Mouse (Mus musculus) cerebellum, adult (tissue): ENCODE results near the gene Pyroxd2.
"Not testable (repeated sequence)": the region's sequence is repeated elsewhere in the genome, so short reads cannot be mapped to it uniquely, and the experiment has no call there.

ENCODE experiments used
- ATAC-seq: cut with Nextera tagmentation; 2 replicates; pipeline ENCODE4 v1.9.2; 2017; ENCODE audit warnings: mild to moderate bottlenecking, moderate library complexity, mixed read lengths; ENCODE audit not compliant: insufficient number of reproducible peaks, low FRiP score, low TSS enrichment

Pyroxd2 gene

GRCm38 (mm10) chr19:42752363-42752931 is at the start of gene Pyroxd2:
Pyroxd2 (minus strand) TSS chr19:42752775.
- peak; percentile 43; the same call in 1 of the 2 replicates for ATAC-seq

- no peak for ATAC-seq
Measured at GRCm38 (mm10) chr19:42797866-42798265, 45.3 kb upstream of the Pyroxd2 start.

- no peak for ATAC-seq
Measured at GRCm38 (mm10) chr19:42795801-42796200, 43.2 kb upstream of the Pyroxd2 start.

- peak; percentile 81 for ATAC-seq
Measured at GRCm38 (mm10) chr19:42794914-42795613, 42.5 kb upstream of the Pyroxd2 start.

GRCm38 (mm10) chr19:42788311-42788710 is 35.7 kb upstream of the Pyroxd2 start:
- no peak for ATAC-seq

- ATAC-seq: no peak
Measured at GRCm38 (mm10) chr19:42785562-42786220, 33.1 kb upstream of the Pyroxd2 start.

- no peak for ATAC-seq
Measured at GRCm38 (mm10) chr19:42785129-42785528, 32.6 kb upstream of the Pyroxd2 start.

GRCm38 (mm10) chr19:42780156-42780538 is 27.6 kb upstream of the Pyroxd2 start:
- not testable (repeated sequence) for ATAC-seq

- ATAC-seq: peak; percentile 89
Measured at GRCm38 (mm10) chr19:42779531-42780155, 27.1 kb upstream of the Pyroxd2 start, which contains the start of gene Hps1. Hps1 (minus strand) TSS chr19:42779978.

GRCm38 (mm10) chr19:42777801-42778200 is 25.2 kb upstream of the Pyroxd2 start:
- no peak for ATAC-seq

GRCm38 (mm10) chr19:42776813-42777212 is 24.2 kb upstream of the Pyroxd2 start:
- ATAC-seq: no peak

GRCm38 (mm10) chr19:42770141-42770872 is 17.7 kb upstream of the Pyroxd2 start:
- ATAC-seq: no peak

GRCm38 (mm10) chr19:42769648-42770047 is 17.1 kb upstream of the Pyroxd2 start:
- no peak for ATAC-seq

GRCm38 (mm10) chr19:42767361-42767760 is 14.8 kb upstream of the Pyroxd2 start:
- ATAC-seq: no peak

- ATAC-seq: no peak
Measured at GRCm38 (mm10) chr19:42764398-42764797, 11.8 kb upstream of the Pyroxd2 start.

GRCm38 (mm10) chr19:42756671-42757070 is 4.1 kb upstream of the Pyroxd2 start:
- no peak for ATAC-seq

- ATAC-seq: no peak
Measured at GRCm38 (mm10) chr19:42755148-42755870, 2.7 kb upstream of the Pyroxd2 start.

GRCm38 (mm10) chr19:42753141-42753917 is 754 bp upstream of the Pyroxd2 start:
- ATAC-seq: 0 out of 2 replicates have a peak, but pooled peaks have one; percentile 8

GRCm38 (mm10) chr19:42750196-42750595 is 2.4 kb downstream of the Pyroxd2 start:
- ATAC-seq: no peak
